Mouse (Mus musculus) heart, adult 2 months (tissue): ENCODE measurements around the gene Fam124a.

Source experiments
- CTCF ChIP-seq: fragments of 200-600 bp; IDR thresholded peaks from 2 replicates; pipeline ENCODE4 v1.8.1; 2022; ENCODE audit warnings: antibody characterized with exemption, mild to moderate bottlenecking, moderate library complexity
- POLR2A ChIP-seq: fragments of 200-500 bp; IDR thresholded peaks from 2 replicates; pipeline ENCODE4 v1.6.1; 2011; ENCODE audit warnings: mild to moderate bottlenecking, low read depth, low read length, control low read depth; ENCODE audit not compliant: insufficient read depth

DNA sequence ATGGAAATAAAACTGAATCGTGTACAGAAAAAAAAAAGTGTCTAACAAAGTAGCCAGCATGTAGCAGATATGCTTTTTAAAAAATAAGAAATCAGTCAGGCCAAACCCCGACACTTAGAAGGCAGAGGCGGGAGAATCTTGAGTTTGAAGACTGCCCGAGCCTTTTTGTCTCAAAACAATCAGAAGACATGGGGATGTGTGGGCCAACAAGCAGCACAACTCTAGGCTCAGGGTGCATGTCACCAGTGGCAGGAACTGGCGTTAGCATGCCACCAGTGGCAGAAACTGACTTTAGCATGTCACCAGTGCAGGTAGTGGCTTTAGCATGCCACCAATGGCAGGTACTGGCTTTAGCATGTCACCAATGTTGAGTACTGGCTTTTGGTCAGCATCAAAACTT lies 84.0 kb downstream of the Fam124a start:
- TF ChIP-seq CTCF, result no peak
- no peak for TF ChIP-seq POLR2A
